Mouse (Mus musculus) left cerebral cortex, postnatal 36 days (tissue): ENCODE measurements around the gene E430018J23Rik. TPM values are rescaled to one million over a fixed set of nuclear protein-coding genes. Genes with fewer than 3 reads are reported as not detected.
A peak's percentile ranks its signal among the peaks of the same experiment; 100 is the strongest.
"Not testable (repeated sequence)": the region's sequence is repeated elsewhere in the genome, so short reads cannot be mapped to it uniquely, and the experiment has no call there.

Experiments used
- DNase-seq, 2 experiments: peaks; one replicate each; pipeline ENCODE4 v3.0.0; 2021 to 2022; ENCODE audit warnings: low spot score in 2 of 2, mixed read lengths in 1 of 2
- intact Hi-C: fragments of 180-260 bp; cut with DNase I; formaldehyde crosslinking; loops from one replicate; pipeline ENCODE4 v1.15.1; 2025
- total RNA-seq, 2 experiments: library from RNA; stranded (reverse); gene quantifications; 2 replicates each; pipeline ENCODE4 v1.2.3; 2021

The E430018J23Rik gene
- total RNA-seq, 2 experiments from 2014 or later, result 7.7 to 8.2 TPM

DNA sequence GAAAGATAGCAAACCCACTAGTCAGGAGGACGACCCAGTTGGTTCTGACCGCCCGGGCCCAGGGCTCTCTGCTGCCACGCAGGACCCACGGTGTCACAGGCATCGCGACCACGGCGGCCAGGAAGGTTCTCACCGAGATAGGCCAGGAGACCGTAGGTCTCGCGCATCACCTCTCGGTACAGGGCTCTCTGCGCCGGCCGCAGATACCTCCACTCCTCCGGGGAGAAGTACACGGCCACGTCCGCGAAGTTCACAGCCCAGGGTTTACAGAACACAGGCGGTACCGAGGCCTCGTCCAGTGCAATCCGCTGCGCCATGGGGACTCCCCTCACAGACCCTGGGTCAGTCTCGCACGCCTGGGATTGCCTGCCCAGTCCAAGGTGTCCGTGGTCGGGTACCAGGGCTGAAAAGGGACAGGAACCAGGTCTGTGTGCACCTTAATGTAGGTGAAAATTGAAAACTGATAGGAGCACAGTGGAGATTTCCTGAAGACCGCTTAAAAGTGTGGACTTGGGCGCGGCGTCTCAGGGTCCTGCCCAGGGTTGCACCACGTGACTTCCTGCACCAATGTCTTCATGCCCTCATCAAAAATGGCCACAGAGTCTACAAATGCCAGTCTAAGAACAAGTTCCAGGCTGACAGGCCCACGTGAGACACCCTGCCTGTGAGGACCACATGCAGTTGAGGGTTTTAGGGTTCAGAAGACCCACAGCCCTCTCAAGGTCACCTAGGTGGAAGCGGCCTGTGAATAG, 6.6 kb downstream of the E430018J23Rik start, which contains the start of gene 9130019O22Rik:
Gene 9130019O22Rik (minus strand): TSS at position 526 of the 752 bp plus-strand sequence.
- peak; percentile 82 to 87 for DNase-seq
- intact Hi-C loops, result no loop called here

GRCm38 (mm10) chr7:127385560-127385959, 7.9 kb downstream of the E430018J23Rik start:
- DNase-seq, result not testable (repeated sequence)

GRCm38 (mm10) chr7:127378310-127378921, 15.0 kb downstream of the E430018J23Rik start:
- DNase-seq, result no peak
- intact Hi-C loops, result loop anchor here (1.0 kb wide), 1 partner anchor 10 kb away; no protein-coding TSS in a partner anchor

More at GRCm38 (mm10) chr7:127385560-127385959, 7.9 kb downstream of the E430018J23Rik start:
- intact Hi-C loops, result not testable (repeated sequence)

- peak; percentile 88 to 92 for DNase-seq
- intact Hi-C loops, result not testable (repeated sequence)
Measured at GRCm38 (mm10) chr7:127375271-127376245, 17.9 kb downstream of the E430018J23Rik start, which contains the start of gene Zfp747. Gene Zfp747, minus strand, starts transcription at chr7:127376050.

- intact Hi-C loops, DNase-seq: not testable (repeated sequence)
Measured at GRCm38 (mm10) chr7:127371870-127372269, 21.6 kb downstream of the E430018J23Rik start.

DNA sequence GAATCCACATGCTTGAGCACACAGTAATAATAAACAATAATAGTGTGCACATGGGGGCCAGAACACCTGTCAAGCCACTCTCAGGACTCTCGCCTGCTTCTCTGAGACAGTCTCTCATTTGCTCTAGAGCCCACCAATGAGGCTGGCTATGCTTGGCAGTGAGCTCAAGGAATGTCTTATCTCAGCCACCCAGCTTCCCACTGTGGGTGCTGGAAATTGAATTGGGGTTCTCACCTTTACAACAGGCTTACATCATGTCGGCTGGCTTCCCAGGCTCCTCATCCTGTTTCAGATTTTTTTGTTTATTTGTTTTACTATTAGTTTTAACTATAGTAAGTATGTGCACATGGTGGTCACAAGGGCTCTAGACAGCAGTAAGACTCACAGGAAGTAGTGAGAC, 22.2 kb downstream of the E430018J23Rik start:
- intact Hi-C loops, result no loop called here
- DNase-seq, result no peak

GRCm38 (mm10) chr7:127366249-127366648, 27.2 kb downstream of the E430018J23Rik start:
- no peak for DNase-seq
- intact Hi-C loops, result no loop called here

DNA sequence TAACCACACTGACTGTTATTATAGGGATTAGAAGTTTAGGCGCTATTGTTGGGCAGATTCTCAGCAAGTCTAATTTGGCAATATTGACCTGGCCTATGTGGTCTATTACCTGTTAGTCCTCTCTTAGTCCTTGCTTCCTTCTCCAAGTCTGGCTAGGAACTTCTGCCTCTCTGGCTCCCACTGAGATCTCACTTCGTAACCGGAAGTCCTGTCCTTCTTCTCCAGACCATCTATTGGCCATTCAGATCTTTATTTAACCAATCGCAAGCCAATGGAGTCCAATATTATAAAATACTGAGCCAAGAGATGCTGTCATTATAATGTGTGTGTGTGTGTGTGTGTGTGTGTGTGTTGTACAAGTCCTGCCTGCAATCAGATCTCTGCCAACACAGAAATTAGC, 29.3 kb downstream of the E430018J23Rik start:
- intact Hi-C loops, result loop anchor here (5.0 kb wide), 2 partner anchors 53 to 108 kb away; no protein-coding TSS in a partner anchor

GRCm38 (mm10) chr7:127363475-127363921, 29.9 kb downstream of the E430018J23Rik start:
- DNase-seq, result peak; percentile 34 to 55

More for the DNA sequence above, 29.3 kb downstream of the E430018J23Rik start:
- DNase-seq, result no peak

GRCm38 (mm10) chr7:127362418-127362817, 31.0 kb downstream of the E430018J23Rik start:
- DNase-seq, result not testable (repeated sequence)
- intact Hi-C loops, result loop anchor here (5.0 kb wide), 2 partner anchors 55 to 110 kb away; no protein-coding TSS in a partner anchor

More at GRCm38 (mm10) chr7:127363475-127363921, 29.9 kb downstream of the E430018J23Rik start:
- intact Hi-C loops, result loop anchor here (5.0 kb wide), 2 partner anchors 54 to 109 kb away; no protein-coding TSS in a partner anchor

- intact Hi-C loops, result loop anchor here (5.0 kb wide), 2 partner anchors 56 to 111 kb away; no protein-coding TSS in a partner anchor
Measured at GRCm38 (mm10) chr7:127361449-127361848, 32.0 kb downstream of the E430018J23Rik start.

GRCm38 (mm10) chr7:127360265-127360664, 33.2 kb downstream of the E430018J23Rik start:
- intact Hi-C loops, result loop anchor here (5.0 kb wide), 2 partner anchors 57 to 112 kb away; no protein-coding TSS in a partner anchor

More at GRCm38 (mm10) chr7:127361449-127361848, 32.0 kb downstream of the E430018J23Rik start:
- no peak for DNase-seq

DNA sequence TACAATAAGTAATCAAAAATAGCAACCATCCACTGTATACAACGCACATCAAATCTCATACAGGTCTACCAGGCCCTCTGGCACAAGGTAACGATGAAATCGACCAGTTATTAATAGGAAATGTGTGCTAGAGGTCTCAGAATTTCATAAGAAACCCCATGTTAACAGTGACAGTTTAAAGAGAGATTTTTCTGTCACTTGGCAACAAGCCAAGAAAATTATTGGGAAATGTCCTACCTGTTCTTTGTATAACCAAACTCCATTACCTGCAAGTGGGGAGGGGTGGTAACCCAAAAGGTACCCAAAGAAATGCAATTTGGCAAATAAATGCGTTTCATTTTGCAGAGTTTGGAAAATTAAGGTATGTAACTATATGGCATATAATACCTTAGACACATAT, 35.0 kb downstream of the E430018J23Rik start:
- intact Hi-C loops, result no loop called here
- no peak for DNase-seq

More at GRCm38 (mm10) chr7:127360265-127360664, 33.2 kb downstream of the E430018J23Rik start:
- no peak for DNase-seq

DNA sequence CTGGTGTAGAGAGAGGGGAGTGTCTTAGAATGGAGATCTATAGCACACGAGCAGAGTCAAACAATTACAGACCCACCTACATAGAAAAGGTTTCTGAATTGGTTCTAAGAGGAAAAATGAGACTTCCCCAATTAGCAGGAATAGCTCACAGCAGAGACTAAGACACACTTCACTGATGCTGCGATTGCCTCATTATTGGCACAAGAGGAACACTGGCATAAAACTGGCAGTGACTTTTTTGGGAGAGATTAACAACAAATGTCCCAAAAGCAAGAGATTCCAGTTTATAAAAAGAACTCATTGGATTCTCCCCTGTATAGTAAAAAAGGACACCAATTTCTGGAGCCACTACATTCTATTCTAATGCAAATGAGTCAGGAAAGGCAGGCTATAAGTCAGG, 35.6 kb downstream of the E430018J23Rik start:
- intact Hi-C loops, result no loop called here
- DNase-seq, result no peak

DNA sequence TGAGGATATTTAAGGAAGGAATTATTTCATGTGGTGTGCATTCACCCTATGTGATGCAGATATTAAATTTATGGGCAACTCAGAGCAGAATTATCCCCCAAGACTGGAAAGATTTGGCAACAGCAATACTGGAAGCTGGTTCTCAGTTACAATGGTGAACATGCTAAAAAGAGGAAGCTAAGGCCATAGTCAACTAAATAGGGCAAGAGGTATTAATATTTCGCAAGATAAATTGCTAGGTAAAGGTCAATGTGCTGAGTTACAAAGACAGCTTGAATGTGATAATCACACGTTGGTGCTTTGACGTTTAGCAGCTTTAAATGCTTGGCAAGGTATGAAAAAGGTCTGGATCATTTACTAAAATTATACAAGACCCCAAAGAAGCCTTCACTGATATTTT, 37.6 kb downstream of the E430018J23Rik start:
- intact Hi-C loops, result no loop called here
- no peak for DNase-seq

DNA sequence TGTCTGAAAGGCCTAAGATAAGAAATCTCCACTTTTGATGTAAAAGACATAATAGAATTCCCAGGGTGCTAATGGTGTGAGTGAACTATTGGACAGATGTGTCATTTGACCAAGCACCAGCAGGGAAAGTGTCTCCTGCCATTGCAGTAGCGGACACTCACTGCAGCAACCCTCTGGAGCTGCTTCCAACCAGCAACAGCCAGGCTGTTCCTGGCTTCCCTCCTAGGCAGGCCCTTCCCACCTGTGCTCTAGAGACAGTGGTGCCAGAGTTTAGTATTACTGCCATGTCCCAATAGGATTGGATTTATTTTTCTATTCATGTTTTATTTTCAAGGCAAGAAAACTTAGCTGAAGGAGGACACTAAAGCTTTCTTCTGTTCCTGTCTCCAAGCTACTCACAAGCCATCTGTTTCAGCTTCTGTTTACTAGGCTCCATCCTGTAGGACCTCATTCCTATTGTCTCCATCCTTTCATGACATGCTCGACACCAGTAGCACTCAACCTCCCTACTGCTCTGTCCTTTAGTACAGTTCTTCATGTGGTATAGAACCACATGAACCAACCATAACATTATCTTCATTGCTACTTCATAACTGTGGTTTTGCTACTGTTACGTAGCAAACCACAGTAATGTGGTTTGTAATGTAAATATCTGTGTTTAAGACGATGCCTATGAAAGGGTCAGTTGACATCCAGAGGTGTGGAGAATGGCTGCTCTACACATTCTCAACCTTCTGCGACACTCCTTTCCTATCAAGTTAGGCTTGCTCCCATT, 42.0 kb downstream of the E430018J23Rik start:
- DNase-seq, result no peak
- intact Hi-C loops, result no loop called here

DNA sequence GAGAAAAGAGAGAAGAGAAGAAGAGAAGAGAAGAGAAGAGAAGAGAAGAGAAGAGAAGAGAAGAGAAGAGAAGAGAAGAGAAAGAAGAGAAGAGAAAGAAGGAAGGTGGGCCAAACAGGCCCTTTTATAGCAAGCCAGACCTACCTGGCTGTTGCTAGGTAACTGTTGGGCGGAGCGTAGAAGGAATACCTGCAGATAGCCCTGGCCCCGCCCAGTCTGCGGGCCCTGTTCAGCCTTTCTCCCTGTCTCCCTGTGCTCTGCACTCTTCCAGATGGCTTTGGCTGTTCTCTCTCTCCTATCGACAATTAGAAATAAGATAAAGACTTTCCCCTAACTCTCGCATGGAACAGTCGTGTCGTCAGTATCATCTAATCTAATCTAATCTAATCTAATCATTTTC, 46.8 kb downstream of the E430018J23Rik start:
- no peak for DNase-seq
- intact Hi-C loops, result loop anchor here (5.0 kb wide), 1 partner anchor 84 kb away; the partner anchor contains the start of gene Dctpp1
